Mouse (Mus musculus) layer of hippocampus, postnatal 14 days (tissue): ENCODE results near the gene Cdr2l. TPM values are rescaled to one million over a fixed set of nuclear protein-coding genes. Genes with fewer than 3 reads are reported as not detected.

ENCODE experiments used
- DNase-seq, 2 experiments: peaks; one replicate each; pipeline ENCODE4 v3.0.0; 2021 to 2022; ENCODE audit warnings: low spot score in 2 of 2, mixed read lengths in 1 of 2
- total RNA-seq, 2 experiments: library from RNA; stranded (reverse); gene quantifications; 2 replicates each; pipeline ENCODE4 v1.2.3; 2021

Cdr2l gene
- total RNA-seq, 2 experiments from 2014 or later: 18.6 to 21.3 TPM

- no peak for DNase-seq
These were observed 57.6 kb downstream of the Cdr2l start for GRCm38 (mm10) chr11:115439326-115439725.

- DNase-seq: no peak
These were observed 58.3 kb downstream of the Cdr2l start, which contains the start of gene Trim80 for GRCm38 (mm10) chr11:115439906-115440595. Gene Trim80 (plus strand): TSS chr11:115440545.

GRCm38 (mm10) chr11:115441417-115441816 is 59.7 kb downstream of the Cdr2l start:
- DNase-seq: no peak

Other genes starting within 250 kb of the Cdr2l start
- gene Cd300lf, start 247.9 kb upstream of the Cdr2l start, total RNA-seq: under 1 TPM; 0.35 to 0.76 TPM
- 10 to 100 TPM; 79.3 to 82.2 TPM for gene Slc9a3r1, start 218.6 kb upstream of the Cdr2l start, total RNA-seq
- gene Tmem104, start 194.4 kb upstream of the Cdr2l start, total RNA-seq: 10 to 100 TPM; 15.0 to 21.2 TPM
- 10 to 100 TPM; 19.3 to 19.9 TPM for gene Nat9, start 194.1 kb upstream of the Cdr2l start, total RNA-seq
- 10 to 100 TPM; 41.7 to 47.0 TPM for gene Grin2c, start 114.7 kb upstream of the Cdr2l start, total RNA-seq
- gene Fdxr, start 104.9 kb upstream of the Cdr2l start, total RNA-seq: 10 to 100 TPM; 19.4 to 21.3 TPM
- 10 to 100 TPM in 1 of 2 experiments, 1 to 10 TPM in 1; 10.0 to 10.2 TPM for gene Fads6, start 84.3 kb upstream of the Cdr2l start, total RNA-seq
- gene Otop2, start 74.8 kb upstream of the Cdr2l start, total RNA-seq: not detected
- under 1 TPM; 0.16 to 0.45 TPM for gene Ush1g, start 59.9 kb upstream of the Cdr2l start, total RNA-seq
- under 1 TPM; 0.14 to 0.17 TPM for gene Otop3, start 47.2 kb upstream of the Cdr2l start, total RNA-seq
- gene Hid1, start 14.2 kb upstream of the Cdr2l start, total RNA-seq: 10 to 100 TPM; 90.0 to 94.3 TPM
- 10 to 100 TPM; 95.7 to 96.6 TPM for gene Mrpl58, start 21.8 kb downstream of the Cdr2l start, total RNA-seq
- 100 to 1,000 TPM; 440 to 460 TPM for gene Atp5h, start 38.0 kb downstream of the Cdr2l start, total RNA-seq
- 10 to 100 TPM; 59.0 to 68.3 TPM for gene Kctd2, start 38.2 kb downstream of the Cdr2l start, total RNA-seq
- gene Trim80, start 58.6 kb downstream of the Cdr2l start, total RNA-seq: not detected
- gene Slc16a5, start 80.6 kb downstream of the Cdr2l start, total RNA-seq: not detected
- 10 to 100 TPM in 1 of 2 experiments, 1 to 10 TPM in 1; 8.7 to 10.6 TPM for gene Armc7, start 93.8 kb downstream of the Cdr2l start, total RNA-seq
- 10 to 100 TPM; 68.8 to 72.5 TPM for gene Nt5c, start 109.9 kb downstream of the Cdr2l start, total RNA-seq
- gene Jpt1, start 132.5 kb downstream of the Cdr2l start, total RNA-seq: 100 to 1,000 TPM; 188 to 227 TPM
- 100 to 1,000 TPM; 352 to 361 TPM for gene Sumo2, start 154.4 kb downstream of the Cdr2l start, total RNA-seq
- gene Nup85, start 182.5 kb downstream of the Cdr2l start, total RNA-seq: 10 to 100 TPM; 43.4 to 47.1 TPM
- 10 to 100 TPM; 53.1 to 56.4 TPM for gene Mrps7, start 222.0 kb downstream of the Cdr2l start, total RNA-seq
- gene Gga3, start 222.1 kb downstream of the Cdr2l start, total RNA-seq: 10 to 100 TPM; 57.0 to 69.8 TPM
- gene Mif4gd, start 231.1 kb downstream of the Cdr2l start, total RNA-seq: 10 to 100 TPM; 22.5 to 23.5 TPM
- 10 to 100 TPM; 54.0 to 57.1 TPM for gene Slc25a19, start 246.4 kb downstream of the Cdr2l start, total RNA-seq